Mouse (Mus musculus): ENCODE data around the gene Inca1.

Gene Inca1

GRCm38 (mm10) chr11:70699722-70700556, at the start of gene Inca1, which contains the start of gene Kif1c:
Gene Inca1, minus strand, starts transcription at chr11:70700155.
Gene Kif1c, plus strand, starts transcription at chr11:70700548.
- DNase-seq (ENCODE audit: low read depth in 2 of 2, low spot score in 2 of 2) = peak; percentile 90 to 93

GRCm38 (mm10) chr11:70747876-70748545, 48.1 kb upstream of the Inca1 start:
- DNase-seq (ENCODE audit: low read depth in 2 of 2, low spot score in 2 of 2) = no peak

GRCm38 (mm10) chr11:70745636-70746035, 45.7 kb upstream of the Inca1 start:
- no peak for DNase-seq (ENCODE audit: low read depth in 2 of 2, low spot score in 2 of 2)

- no peak for DNase-seq (ENCODE audit: low read depth in 2 of 2, low spot score in 2 of 2)
Measured at GRCm38 (mm10) chr11:70742581-70743459, 42.9 kb upstream of the Inca1 start.

- no peak for DNase-seq (ENCODE audit: low read depth in 2 of 2, low spot score in 2 of 2)
Measured at GRCm38 (mm10) chr11:70742117-70742516, 42.2 kb upstream of the Inca1 start.

GRCm38 (mm10) chr11:70741603-70742002, 41.6 kb upstream of the Inca1 start:
- DNase-seq (ENCODE audit: low read depth in 2 of 2, low spot score in 2 of 2) = no peak

- DNase-seq (ENCODE audit: low read depth in 2 of 2, low spot score in 2 of 2) = no peak
Measured at GRCm38 (mm10) chr11:70737749-70738148, 37.8 kb upstream of the Inca1 start.

GRCm38 (mm10) chr11:70733256-70733655, 33.3 kb upstream of the Inca1 start:
- DNase-seq (ENCODE audit: low read depth in 2 of 2, low spot score in 2 of 2) = no peak

- no peak for DNase-seq (ENCODE audit: low read depth in 2 of 2, low spot score in 2 of 2)
Measured at GRCm38 (mm10) chr11:70731178-70731577, 31.2 kb upstream of the Inca1 start.

GRCm38 (mm10) chr11:70730427-70731038, 30.6 kb upstream of the Inca1 start:
- no peak for DNase-seq (ENCODE audit: low read depth in 2 of 2, low spot score in 2 of 2)

- DNase-seq (ENCODE audit: low read depth in 2 of 2, low spot score in 2 of 2) = no peak
Measured at GRCm38 (mm10) chr11:70727385-70727784, 27.4 kb upstream of the Inca1 start.

- no peak for DNase-seq (ENCODE audit: low read depth in 2 of 2, low spot score in 2 of 2)
Measured at GRCm38 (mm10) chr11:70726585-70726984, 26.6 kb upstream of the Inca1 start.

- no peak for DNase-seq (ENCODE audit: low read depth in 2 of 2, low spot score in 2 of 2)
Measured at GRCm38 (mm10) chr11:70724706-70725105, 24.8 kb upstream of the Inca1 start.

- DNase-seq (ENCODE audit: low read depth in 2 of 2, low spot score in 2 of 2) = no peak
Measured at GRCm38 (mm10) chr11:70721072-70721471, 21.1 kb upstream of the Inca1 start.

- DNase-seq (ENCODE audit: low read depth in 2 of 2, low spot score in 2 of 2) = no peak
Measured at GRCm38 (mm10) chr11:70720567-70720966, 20.6 kb upstream of the Inca1 start.

- DNase-seq (ENCODE audit: low read depth in 2 of 2, low spot score in 2 of 2) = no peak
Measured at GRCm38 (mm10) chr11:70718481-70718880, 18.5 kb upstream of the Inca1 start.

- DNase-seq (ENCODE audit: low read depth in 2 of 2, low spot score in 2 of 2) = no peak
Measured at GRCm38 (mm10) chr11:70715832-70716231, 15.9 kb upstream of the Inca1 start.

- DNase-seq (ENCODE audit: low read depth in 2 of 2, low spot score in 2 of 2) = no peak
Measured at GRCm38 (mm10) chr11:70713222-70713621, 13.3 kb upstream of the Inca1 start.

GRCm38 (mm10) chr11:70711026-70711425, 11.1 kb upstream of the Inca1 start:
- DNase-seq (ENCODE audit: low read depth in 2 of 2, low spot score in 2 of 2) = no peak

GRCm38 (mm10) chr11:70706127-70706526, 6.2 kb upstream of the Inca1 start:
- no peak for DNase-seq (ENCODE audit: low read depth in 2 of 2, low spot score in 2 of 2)

GRCm38 (mm10) chr11:70702781-70703180, 2.8 kb upstream of the Inca1 start:
- DNase-seq (ENCODE audit: low read depth in 2 of 2, low spot score in 2 of 2) = no peak

Data from CD8-positive naive resting alpha-beta T cell, adult 2 months (primary cell).